Mouse (Mus musculus) ovary, postnatal 36 days (tissue): ENCODE measurements around the gene Skp2.

Experiments
- DNase-seq: peaks from one replicate; pipeline ENCODE4 v3.0.0; 2022; ENCODE audit warnings: low spot score, mixed read lengths

The Skp2 gene

GRCm38 (mm10) chr15:9113556-9113955, 41.7 kb downstream of the Skp2 start:
- no peak for DNase-seq

DNA sequence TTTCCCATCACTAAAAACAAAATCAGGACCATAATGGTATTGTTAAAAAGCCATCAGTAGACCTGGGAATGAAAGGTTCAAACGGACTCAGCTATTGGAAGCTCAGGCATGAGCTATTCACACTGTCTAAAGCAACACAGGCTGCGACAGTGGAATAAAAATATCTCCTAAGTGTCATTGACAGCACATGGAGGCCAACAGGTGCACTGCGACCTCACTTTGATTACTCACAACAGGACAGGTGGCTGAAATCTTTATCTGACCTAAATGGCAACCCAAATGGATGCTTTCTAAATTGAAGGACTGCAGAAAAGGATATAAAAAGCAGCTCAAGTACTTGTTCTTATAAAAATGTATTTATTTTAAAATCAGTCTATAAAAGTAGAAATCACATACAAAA, 43.6 kb downstream of the Skp2 start:
- DNase-seq, result no peak

- DNase-seq, result no peak
Observed at GRCm38 (mm10) chr15:9110526-9111347, 44.5 kb downstream of the Skp2 start.

DNA sequence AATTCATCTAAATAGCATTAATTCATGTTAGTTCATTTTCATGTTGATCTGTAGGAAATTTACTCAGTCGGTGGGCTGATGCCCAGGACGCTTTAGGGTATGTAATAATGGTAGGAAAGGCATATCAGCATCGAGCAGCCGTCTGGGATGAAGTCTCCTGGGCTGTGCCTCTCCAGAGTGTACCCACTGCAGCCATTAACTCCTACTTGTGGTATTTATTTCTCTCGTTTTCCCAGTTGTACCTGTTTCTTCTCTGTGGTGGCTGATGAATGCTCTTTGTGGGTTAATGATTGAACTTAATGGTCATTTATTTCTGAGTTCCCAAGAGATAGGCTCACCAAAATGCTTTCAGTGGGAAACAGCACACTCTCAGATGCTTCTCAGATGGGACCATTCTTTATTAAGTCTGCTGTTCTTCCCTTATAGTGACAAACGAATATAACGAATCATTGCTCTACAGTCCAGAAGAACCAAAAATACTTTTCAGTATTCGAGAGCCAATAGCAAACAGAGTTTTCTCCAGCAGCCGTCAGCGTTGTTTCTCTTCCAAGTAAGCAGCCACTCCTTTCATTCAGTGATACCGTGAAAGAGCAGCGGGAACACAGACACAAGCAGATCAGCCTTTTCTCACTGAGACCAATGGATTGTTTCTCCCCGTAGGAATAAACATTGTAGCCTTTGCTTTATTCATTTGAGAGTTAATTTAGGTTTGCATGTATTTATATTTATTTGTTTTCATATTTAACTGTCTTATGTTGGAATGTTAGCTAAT, 48.7 kb downstream of the Skp2 start:
- no peak for DNase-seq

- DNase-seq, result no peak
Observed at GRCm38 (mm10) chr15:9100446-9101077, 54.7 kb downstream of the Skp2 start.

DNA sequence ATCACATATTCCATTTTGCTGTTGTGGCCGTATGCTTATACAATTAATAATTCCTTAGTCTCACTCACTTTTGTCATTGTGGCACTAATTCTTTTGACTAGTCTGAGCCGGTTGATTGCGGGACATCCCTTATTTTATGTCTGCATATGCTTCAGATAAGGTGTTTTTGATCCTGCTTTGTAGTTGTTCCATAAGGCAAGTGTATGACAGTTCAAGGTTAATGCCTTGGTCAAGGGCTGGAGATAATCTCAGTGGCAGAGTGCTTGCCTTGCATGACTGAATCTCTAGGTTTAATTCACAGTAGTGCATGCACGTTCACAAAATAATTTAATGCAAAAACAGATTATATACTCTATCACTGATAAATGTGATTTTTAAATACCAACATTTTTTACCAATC, 58.4 kb downstream of the Skp2 start:
- no peak for DNase-seq

DNA sequence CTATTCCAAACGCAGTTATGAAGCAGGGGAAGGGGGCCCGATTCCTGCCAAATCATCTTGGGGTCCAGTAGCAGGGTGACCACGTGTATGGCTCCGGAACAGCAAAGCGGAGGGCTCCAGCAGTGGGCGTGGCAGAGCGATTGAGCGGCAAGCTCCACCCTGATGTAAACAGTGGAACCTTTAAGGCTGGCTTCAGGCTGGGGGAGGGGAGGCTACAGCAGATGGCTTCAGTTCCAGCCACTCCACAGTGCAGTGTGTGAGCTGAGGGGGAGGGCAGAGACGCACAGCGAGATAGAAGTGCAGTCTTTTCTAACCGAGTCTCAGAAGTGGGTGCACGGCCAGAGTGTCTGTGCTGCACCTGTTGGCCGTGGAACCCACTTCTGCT, 60.9 kb downstream of the Skp2 start:
- DNase-seq, result no peak

- no peak for DNase-seq
Observed at GRCm38 (mm10) chr15:9093598-9094365, 61.4 kb downstream of the Skp2 start.

- DNase-seq, result no peak
Observed at GRCm38 (mm10) chr15:9090662-9091061, 64.6 kb downstream of the Skp2 start.

DNA sequence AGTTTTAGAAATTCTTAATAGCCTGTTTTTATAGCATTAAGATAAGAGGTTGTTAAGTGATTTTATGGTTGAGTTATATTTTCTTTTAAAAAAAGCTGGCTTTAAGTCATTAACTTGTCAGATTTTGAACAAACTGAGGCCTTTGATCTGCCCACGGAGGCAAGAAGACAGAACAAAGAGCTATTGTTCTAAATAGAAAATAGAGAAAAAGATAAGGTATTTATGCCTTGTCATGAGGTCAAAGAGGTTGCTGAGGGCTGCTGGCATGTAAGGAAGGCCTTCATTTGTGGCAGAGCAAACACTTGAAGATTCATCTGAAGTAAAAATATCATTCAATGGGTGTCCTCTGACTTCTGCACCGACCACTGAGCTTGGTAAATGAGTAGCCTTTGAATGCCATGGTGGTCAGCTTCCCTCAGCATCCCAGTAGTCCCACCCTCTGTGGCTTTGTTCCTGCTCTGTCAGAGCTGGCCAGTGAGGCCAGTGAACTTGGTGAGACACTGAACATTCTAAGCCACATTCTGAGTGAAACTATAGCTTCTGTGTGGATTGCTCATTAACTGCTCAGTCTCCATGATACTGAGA, 66.0 kb downstream of the Skp2 start:
- no peak for DNase-seq

DNA sequence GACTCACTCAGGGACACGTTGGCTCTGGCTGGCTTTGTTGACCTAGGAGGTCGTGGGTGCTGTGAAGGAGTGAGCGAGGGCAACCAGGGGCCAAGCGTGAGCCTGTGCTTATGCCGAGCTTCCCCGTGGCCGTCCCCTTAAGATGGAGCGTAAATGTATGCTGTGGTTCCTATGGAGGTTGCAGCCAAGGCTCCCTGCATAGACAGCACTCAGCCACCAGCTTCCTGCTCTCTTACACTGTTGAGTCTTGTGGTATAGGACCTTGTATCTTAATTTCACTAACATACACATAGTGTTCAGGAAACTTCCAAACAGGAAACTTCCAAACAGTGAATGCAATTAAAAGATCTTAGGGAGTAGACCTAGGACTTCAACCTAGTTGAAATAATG, 66.5 kb downstream of the Skp2 start:
- DNase-seq, result no peak

DNA sequence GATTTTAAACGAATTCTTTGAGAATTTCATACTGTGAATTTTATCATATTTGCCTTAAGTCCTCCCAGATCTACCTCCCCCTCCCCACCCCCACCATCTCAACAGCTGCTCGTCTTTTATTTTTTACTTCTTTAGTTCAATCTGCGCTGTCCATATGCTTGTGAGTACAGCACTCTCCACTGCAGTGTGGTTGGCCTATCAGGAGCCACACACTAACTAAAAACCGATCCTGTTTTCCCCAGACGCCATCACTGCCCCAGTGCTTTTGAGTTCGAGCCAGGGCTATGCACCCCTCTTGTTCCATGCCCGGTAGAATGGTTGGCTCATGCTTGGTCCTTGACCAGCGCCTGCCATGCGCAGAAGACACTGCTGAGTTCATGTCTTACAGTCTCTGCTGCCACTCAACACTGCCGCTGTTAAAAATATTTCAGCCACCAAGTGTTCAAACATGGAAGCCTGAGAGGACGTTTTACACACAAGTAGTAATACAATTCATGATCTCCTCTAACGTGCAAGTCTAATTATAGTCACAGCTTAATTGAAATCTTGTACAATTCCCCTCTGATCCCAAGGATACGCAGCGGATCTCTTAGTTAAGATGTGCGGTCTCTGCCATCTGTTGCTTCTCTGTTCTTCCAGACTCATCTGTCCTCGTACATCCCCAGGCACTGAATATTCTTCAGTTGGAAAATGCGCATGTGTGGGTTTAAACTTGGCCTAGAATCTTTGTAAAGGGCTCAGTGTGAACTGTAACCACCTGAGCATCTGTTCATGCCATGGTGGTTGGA, 67.1 kb downstream of the Skp2 start:
- DNase-seq, result no peak

GRCm38 (mm10) chr15:9087421-9087820, 67.8 kb downstream of the Skp2 start:
- no peak for DNase-seq

DNA sequence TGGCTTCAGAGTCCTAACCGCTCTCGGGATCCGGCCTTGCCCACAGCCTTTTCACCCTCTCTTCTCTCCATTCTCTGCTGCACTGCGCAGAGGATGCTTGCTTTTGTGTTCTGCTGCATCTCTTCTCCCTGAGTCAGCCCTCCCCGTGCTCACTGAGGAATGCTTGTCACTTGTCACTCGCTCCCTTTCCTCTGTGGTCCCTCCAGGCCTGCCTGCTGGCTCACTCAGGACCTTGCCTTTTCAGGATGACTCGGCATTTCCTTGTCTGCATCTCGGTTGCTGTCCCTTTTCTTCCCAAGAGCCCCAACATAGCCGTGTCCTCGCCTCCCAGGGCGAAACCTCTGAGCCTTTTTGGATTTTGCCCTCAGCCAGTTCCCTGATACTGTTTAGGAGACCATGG, 68.4 kb downstream of the Skp2 start:
- no peak for DNase-seq

GRCm38 (mm10) chr15:9082753-9083152, 72.5 kb downstream of the Skp2 start:
- DNase-seq, result no peak

GRCm38 (mm10) chr15:9081294-9081693, 73.9 kb downstream of the Skp2 start:
- no peak for DNase-seq

GRCm38 (mm10) chr15:9080206-9080605, 75.0 kb downstream of the Skp2 start:
- no peak for DNase-seq

- DNase-seq, result no peak
Observed at GRCm38 (mm10) chr15:9079626-9080025, 75.6 kb downstream of the Skp2 start.

GRCm38 (mm10) chr15:9078481-9079300, 76.5 kb downstream of the Skp2 start:
- no peak for DNase-seq

GRCm38 (mm10) chr15:9075608-9076200, 79.5 kb downstream of the Skp2 start:
- no peak for DNase-seq
